Mouse (Mus musculus): ENCODE data around the gene Mapk3. TPM values are rescaled to one million over a fixed set of nuclear protein-coding genes. Genes with fewer than 3 reads are reported as not detected.

Mapk3 gene
- total RNA-seq (2023; ENCODE audit: inconsistent age): 40.6 to 45.0 TPM (median 42.7 TPM) in 4 replicates

DNA sequence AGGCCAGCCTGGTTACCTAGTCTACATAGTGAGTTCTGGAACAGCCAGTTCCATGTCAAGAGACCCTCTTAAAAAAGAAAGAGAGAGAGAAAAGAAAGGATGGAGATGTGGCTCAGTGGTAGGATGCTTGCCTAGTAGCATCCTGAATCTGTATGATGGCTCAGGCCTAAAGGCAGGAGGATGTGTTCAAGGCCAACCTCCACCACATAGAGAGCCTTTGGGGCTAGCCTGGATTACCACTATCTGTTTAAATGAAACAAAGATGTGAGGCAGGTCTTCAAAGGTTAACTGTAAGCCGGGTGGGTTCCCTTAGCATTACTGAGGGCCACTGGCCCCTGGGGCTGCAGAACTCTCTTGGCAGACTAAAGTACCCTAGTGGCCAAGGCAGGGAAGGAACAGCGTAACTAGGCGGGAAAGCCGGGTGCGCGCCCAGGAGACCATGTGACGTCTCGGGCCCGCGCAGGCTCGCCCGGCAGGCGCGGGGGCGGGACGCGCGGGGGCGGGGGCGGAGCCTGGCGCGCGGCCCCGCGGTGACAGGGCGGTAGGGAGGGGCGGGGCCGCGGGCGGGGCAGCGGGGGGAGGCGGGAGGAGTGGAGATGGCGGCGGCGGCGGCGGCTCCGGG, at the start of gene Mapk3:
Gene Mapk3, plus strand, starts transcription at position 552 of the 622 bp plus-strand sequence.

DNA sequence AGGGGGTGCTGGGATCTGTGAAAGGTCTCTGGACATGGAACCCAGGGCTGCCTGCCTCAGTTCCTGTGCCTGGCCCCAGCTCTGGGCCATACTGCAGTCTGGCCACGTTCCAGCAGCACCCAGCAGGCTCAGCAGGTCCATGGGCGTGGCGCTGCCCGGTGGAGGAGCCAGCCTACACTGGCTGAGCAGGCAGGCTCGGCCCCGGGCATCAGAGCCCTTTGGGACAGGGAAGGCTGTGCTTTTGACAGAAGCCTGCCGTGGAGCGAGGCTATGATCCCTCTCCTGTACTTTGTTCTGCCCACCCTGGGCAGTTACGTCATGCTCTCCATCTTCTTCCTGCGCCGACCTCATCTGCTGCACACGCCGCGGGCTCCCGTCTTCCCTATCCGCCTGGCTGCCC, 6.8 kb downstream of the Mapk3 start, which contains the start of gene Gdpd3:
Gene Gdpd3, plus strand, starts transcription at position 134 of the 400 bp plus-strand sequence.

DNA sequence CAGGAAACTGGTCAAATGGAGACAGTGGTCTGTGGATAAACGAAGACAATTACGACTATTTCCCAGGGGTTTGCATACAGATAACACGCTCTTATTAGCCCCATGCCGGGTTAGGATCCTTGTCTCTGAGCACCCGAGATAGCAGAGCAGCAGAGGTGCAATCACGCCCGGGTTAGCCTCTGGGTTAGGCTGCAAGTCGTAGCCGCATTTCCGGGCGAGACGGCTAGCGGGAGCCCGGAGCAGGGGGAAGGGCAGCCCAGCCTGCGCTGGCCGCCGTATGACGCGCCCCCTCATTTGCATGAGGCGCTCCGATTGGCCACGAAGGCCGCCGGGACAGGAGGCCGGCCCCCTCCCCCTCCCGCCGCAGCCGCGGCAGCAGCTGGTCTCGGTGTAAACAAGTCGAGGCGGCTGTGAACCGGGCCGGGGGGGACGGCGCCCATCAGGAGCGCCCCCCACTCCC, 17.2 kb downstream of the Mapk3 start, which contains the start of gene Ypel3:
Gene Ypel3, plus strand, starts transcription at position 358 of the 460 bp plus-strand sequence.

DNA sequence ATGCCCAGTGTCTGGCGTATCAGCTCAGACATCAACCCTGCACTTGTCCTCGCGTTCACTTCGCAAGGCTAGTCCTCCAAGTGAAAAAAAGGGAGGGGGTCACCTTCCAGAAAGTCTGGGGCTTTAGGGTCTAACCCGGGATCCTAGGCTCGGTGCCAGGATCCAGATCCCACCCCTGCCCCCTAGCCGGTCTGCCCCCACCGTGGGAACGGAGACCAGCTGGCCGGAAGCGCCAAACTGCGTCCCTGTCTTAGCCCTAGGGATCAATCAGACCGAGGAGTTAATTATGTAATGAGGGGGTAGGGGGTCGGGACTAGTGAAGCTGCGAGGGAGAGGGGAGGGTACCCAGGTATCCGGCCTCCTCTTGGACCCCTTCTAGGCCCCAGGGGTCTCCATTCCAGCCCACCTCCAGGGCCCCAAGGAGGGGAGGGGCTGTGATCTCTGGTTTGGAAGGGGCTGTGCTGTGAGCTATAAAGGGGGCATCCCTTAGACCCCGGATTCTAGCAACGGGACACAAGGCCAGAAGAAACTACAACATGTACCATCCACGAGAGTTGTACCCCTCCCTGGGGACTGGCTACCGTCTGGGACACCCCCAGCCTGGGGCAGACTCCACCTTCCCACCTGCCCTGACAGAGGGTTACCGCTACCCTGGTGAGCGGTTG, 21.7 kb downstream of the Mapk3 start, which contains the start of gene Tbx6:
Gene Tbx6, plus strand, starts transcription at position 513 of the 665 bp plus-strand sequence.

DNA sequence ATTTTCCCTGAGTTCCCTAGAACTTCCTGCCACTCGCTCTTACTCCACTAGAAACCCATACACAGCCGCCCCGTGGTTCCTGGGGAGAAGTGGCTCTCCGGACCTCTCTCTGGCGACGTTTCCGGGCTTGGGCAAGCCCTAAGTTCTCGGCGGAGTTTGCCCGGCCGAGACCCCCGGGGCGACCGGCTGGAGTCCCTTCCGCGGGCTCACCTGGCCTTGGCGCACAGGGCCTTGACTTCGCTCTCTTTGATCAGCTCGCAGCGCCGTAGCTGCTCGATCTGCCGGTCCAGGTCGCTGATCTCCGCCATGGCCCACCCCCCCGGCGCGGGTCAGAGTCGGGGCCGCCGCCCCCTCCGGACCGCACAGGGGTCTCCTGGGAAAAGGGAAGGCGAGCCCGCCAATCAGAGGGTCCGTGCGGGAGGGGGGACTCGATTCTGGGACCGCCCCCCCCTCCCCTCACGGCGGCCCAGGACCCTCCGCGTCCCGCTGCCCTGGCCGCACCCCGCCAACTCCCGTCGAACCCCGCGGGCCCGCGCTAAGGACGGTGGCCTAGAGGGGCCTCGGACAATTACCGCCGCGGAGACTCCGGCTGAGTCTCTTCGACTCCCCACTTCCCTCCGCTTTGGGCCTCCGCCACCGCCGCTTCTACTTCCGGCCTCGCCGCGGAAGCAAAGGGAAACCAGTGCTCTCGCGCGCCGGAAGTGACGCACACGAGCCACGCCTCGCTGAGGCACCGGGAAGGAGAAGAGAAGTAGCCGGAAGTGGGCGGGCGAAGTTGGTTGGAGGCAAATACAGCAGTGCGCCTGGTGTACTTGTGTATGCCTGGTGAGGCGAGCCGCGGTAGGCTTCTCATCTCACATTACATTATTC, 32.7 kb downstream of the Mapk3 start, which contains the start of gene Ppp4c:
Gene Ppp4c, minus strand, starts transcription at position 646 of the 870 bp plus-strand sequence.

DNA sequence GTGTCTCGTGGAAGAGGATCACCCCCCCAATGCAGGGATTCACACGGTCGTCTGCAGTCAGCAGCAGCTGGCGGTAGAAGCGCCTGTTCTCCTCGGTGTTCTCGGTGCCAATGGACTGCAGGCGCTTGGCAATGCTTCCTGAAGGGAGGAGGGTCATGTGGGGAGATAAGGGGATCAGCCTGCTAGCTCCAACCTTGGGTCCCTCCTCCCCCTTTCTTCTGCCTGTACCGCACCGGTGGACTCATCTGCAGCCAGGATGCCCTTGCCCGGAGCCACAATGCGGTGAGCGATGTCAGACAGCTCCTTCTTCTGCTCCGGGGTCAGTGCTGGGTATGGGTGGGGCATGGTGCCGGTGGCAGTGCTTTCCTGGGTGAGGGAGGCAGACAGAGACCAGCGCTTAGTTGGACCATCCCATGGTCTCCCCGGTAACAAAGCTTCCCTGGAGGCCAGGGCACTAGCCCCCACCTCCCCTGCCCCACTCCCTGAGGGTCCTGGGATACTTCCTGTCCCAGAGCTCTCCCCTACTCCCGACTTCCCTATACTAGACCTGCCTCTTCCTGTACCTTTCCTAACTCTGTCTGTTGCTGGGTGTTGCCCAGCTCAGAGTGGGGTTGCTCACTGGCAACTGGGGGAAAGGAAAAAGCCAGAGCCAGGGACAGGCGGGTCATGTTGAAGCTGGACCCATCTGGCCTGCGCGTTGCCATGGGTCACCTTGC, 38.2 kb downstream of the Mapk3 start, which contains the start of gene Fam57b:
Gene Fam57b, plus strand, starts transcription at position 258 of the 716 bp plus-strand sequence.

Other genes starting within 250 kb of the Mapk3 start
- 142 to 155 TPM (median 153 TPM) in 4 replicates for gene Eif3c, start 193.2 kb upstream of the Mapk3 start, total RNA-seq (2023; ENCODE audit: inconsistent age)
- gene Apobr, start 174.7 kb upstream of the Mapk3 start, total RNA-seq (2023; ENCODE audit: inconsistent age): 2.4 to 5.9 TPM (median 2.9 TPM) in 4 replicates
- 68.8 to 79.7 TPM (median 70.3 TPM) in 4 replicates for gene Cln3, start 173.8 kb upstream of the Mapk3 start, total RNA-seq (2023; ENCODE audit: inconsistent age)
- gene Il27, start 164.7 kb upstream of the Mapk3 start, total RNA-seq (2023; ENCODE audit: inconsistent age): not detected in 4 replicates
- not detected in 4 replicates for gene Nupr1, start 128.7 kb upstream of the Mapk3 start, total RNA-seq (2023; ENCODE audit: inconsistent age)
- 53.2 to 68.5 TPM (median 58.7 TPM) in 4 replicates for gene Sgf29, start 110.3 kb upstream of the Mapk3 start, total RNA-seq (2023; ENCODE audit: inconsistent age)
- 0.39 to 0.80 TPM in 2 of 4 replicates, not detected in the others for gene Sult1a1, start 83.2 kb upstream of the Mapk3 start, total RNA-seq (2023; ENCODE audit: inconsistent age)
- gene Bola2, start 64.2 kb upstream of the Mapk3 start, total RNA-seq (2023; ENCODE audit: inconsistent age): 92.9 to 130 TPM (median 104 TPM) in 4 replicates
- 3.9 to 6.4 TPM (median 4.9 TPM) in 4 replicates for gene Slx1b, start 63.8 kb upstream of the Mapk3 start, total RNA-seq (2023; ENCODE audit: inconsistent age)
- gene Coro1a, start 51.8 kb upstream of the Mapk3 start, total RNA-seq (2023; ENCODE audit: inconsistent age): 1,256 to 1,390 TPM (median 1,299 TPM) in 4 replicates
- 0.99 to 4.9 TPM (median 2.5 TPM) in 4 replicates for gene Gdpd3, start 6.7 kb downstream of the Mapk3 start, total RNA-seq (2023; ENCODE audit: inconsistent age)
- 214 to 273 TPM (median 230 TPM) in 4 replicates for gene Ypel3, start 17.4 kb downstream of the Mapk3 start, total RNA-seq (2023; ENCODE audit: inconsistent age)
- gene Tbx6, start 21.9 kb downstream of the Mapk3 start, total RNA-seq (2023; ENCODE audit: inconsistent age): 6.5 to 8.9 TPM (median 7.0 TPM) in 4 replicates
- gene Ppp4c, start 32.9 kb downstream of the Mapk3 start, total RNA-seq (2023; ENCODE audit: inconsistent age): 266 to 298 TPM (median 270 TPM) in 4 replicates
- not detected in 4 replicates for gene Fam57b, start 38.1 kb downstream of the Mapk3 start, total RNA-seq (2023; ENCODE audit: inconsistent age)
- gene 4930451I11Rik, start 72.0 kb downstream of the Mapk3 start, total RNA-seq (2023; ENCODE audit: inconsistent age): not detected in 4 replicates
- not detected in 4 replicates for gene Doc2a, start 87.8 kb downstream of the Mapk3 start, total RNA-seq (2023; ENCODE audit: inconsistent age)
- 19.8 to 34.1 TPM (median 25.1 TPM) in 4 replicates for gene Hirip3, start 102.4 kb downstream of the Mapk3 start, total RNA-seq (2023; ENCODE audit: inconsistent age)
- 80.6 to 105 TPM (median 95.0 TPM) in 4 replicates for gene Ino80e, start 102.8 kb downstream of the Mapk3 start, total RNA-seq (2023; ENCODE audit: inconsistent age)
- 86.7 to 99.4 TPM (median 89.7 TPM) in 4 replicates for gene Taok2, start 125.1 kb downstream of the Mapk3 start, total RNA-seq (2023; ENCODE audit: inconsistent age)
- 36.7 to 44.6 TPM (median 41.0 TPM) in 4 replicates for gene Tmem219, start 163.3 kb downstream of the Mapk3 start, total RNA-seq (2023; ENCODE audit: inconsistent age)
- 34.7 to 41.2 TPM (median 38.6 TPM) in 4 replicates for gene Kctd13, start 169.3 kb downstream of the Mapk3 start, total RNA-seq (2023; ENCODE audit: inconsistent age)
- gene Asphd1, start 190.0 kb downstream of the Mapk3 start, total RNA-seq (2023; ENCODE audit: inconsistent age): not detected in 4 replicates
- 4.5 to 6.9 TPM (median 5.5 TPM) in 4 replicates for gene Sez6l2, start 191.0 kb downstream of the Mapk3 start, total RNA-seq (2023; ENCODE audit: inconsistent age)
- gene Cdipt, start 216.3 kb downstream of the Mapk3 start, total RNA-seq (2023; ENCODE audit: inconsistent age): 66.9 to 70.5 TPM (median 68.4 TPM) in 4 replicates
- 0.54 to 1.4 TPM (median 1.3 TPM) in 4 replicates for gene Cdiptos, start 216.5 kb downstream of the Mapk3 start, total RNA-seq (2023; ENCODE audit: inconsistent age)